Mouse (Mus musculus) thymus, adult 2 months (tissue): ENCODE data around the gene Abtb2.

Experiments
- CTCF ChIP-seq: fragments of 200-500 bp; IDR thresholded peaks from 2 replicates; pipeline ENCODE4 v1.5.1; 2012; ENCODE audit warnings: mild to moderate bottlenecking, control low read depth, low read length, moderate library complexity, borderline replicate concordance; ENCODE audit not compliant: control insufficient read depth, poor library complexity, insufficient read depth; ENCODE audit errors: extremely low read depth
- POLR2A ChIP-seq: fragments of 200-500 bp; IDR thresholded peaks from 2 replicates; pipeline ENCODE4 v1.6.1; 2012; ENCODE audit warnings: mild to moderate bottlenecking, low read length, control low read depth, moderate library complexity; ENCODE audit not compliant: control insufficient read depth, poor library complexity, insufficient read depth; ENCODE audit errors: extremely low read depth

GRCm38 (mm10) chr2:103762492-103762891 lies 196.4 kb downstream of the Abtb2 start:
- TF ChIP-seq CTCF (no peak), POLR2A (no peak)
